Mouse (Mus musculus): ENCODE measurements around the gene Lpin3. TPM values are rescaled to one million over a fixed set of nuclear protein-coding genes. Genes with fewer than 3 reads are reported as not detected.

Gene Lpin3
- polyA plus RNA-seq (2012; ENCODE audit: low replicate concordance), result 0.16 and 0.34 TPM in 2 replicates

DNA sequence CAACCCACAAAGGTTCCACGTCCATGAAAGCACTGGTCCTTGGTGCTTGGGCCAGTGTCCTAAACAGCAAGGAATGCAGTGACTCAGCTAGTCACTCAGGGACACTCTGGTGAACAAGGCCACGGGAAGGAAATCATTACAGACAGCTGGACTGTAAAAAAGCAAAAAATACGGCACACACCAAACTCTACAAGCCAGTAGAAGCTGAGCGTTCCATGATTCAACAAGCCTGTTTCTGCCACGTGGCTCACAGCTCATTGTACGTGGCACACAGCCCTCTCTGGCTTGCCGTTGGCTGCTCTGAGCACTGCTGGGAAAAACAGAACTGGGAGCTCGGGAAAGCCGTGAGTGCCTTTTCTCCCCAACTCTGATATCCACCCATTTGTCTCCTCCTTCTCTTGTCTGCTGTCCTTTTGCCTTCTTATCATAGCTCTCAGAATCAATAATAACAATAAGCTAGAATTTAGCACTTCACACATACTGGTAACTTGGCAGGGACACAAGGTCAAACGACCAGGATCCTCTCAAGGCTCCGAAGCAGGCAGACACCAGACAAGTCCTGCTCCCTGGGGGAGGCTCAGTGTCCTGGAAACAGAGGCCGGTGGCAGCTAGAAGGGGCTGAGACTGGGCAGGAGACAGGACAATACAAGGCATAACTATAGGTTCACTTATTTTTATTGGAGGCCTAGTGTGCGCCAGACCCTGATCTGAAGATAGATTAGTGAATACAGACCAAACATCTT, at the start of gene Lpin3:
Lpin3 (plus strand) TSS at position 218 of the 743 bp plus-strand sequence.

DNA sequence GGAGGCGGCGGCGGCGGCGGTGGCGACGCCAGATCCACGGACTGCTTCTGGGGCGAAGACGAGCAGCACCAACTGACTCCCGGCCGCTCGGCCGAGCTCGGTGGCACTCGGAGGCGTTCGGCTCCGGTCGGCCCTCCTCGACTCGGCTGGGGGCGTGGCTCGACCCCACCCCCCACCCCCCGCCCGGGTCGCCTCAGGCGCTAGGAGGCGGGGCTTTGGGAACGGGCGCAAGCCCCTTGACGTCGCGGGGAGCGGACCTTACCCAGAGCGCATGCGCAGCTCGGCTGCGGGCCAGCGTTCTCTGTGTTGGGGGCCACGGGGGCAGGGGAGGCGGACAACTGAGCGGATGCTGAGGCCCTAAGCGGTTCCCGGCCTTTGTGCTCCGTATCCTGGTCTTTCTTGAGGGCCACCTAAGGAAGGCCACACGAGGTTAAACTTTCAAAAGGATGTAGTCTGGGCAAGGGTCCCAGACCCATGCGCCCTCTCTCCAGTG, 7.5 kb upstream of the Lpin3 start, which contains the start of gene Zhx3:
Zhx3 (minus strand) TSS at position 109 of the 493 bp plus-strand sequence.

DNA sequence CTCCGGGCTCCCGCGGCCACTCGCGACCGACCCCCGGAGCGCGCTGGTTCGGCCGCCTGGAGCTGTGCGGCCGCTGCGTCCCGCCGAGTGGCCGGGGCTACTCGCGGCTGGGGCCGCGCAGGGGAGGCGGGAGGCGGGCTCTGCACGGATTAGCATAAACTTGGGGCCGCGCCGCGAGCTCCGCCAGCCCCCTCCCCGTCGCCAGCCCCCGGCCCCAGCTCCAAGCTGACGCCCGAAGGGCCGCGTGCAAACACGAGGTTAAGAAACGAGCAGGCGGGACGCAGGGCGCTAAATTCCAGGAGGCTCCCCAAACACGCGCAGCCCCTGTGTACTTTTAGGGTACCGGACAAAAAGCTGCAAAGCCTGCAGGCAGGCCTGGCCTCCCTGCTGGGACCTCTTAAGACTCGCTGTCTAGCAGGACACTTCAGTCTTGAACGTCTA, 31.8 kb downstream of the Lpin3 start, which contains the start of gene Emilin3:
Emilin3 (minus strand) TSS at position 98 of the 441 bp plus-strand sequence.

Other genes starting within 250 kb of the Lpin3 start
- gene Top1, start 234.8 kb upstream of the Lpin3 start, polyA plus RNA-seq (2012; ENCODE audit: low replicate concordance), result 56.6 and 172 TPM in 2 replicates
- gene Plcg1, start 149.4 kb upstream of the Lpin3 start, polyA plus RNA-seq (2012; ENCODE audit: low replicate concordance), result 5.7 and 6.6 TPM in 2 replicates
- 2.7 TPM in 2 replicates for gene Zhx3, start 7.7 kb upstream of the Lpin3 start, polyA plus RNA-seq (2012; ENCODE audit: low replicate concordance)
- not detected in 2 replicates for gene Emilin3, start 31.7 kb downstream of the Lpin3 start, polyA plus RNA-seq (2012; ENCODE audit: low replicate concordance)
- 1.8 and 4.1 TPM in 2 replicates for gene Chd6, start 228.4 kb downstream of the Lpin3 start, polyA plus RNA-seq (2012; ENCODE audit: low replicate concordance)

Measured in leukemia stem cell, adult 10-12 weeks (primary cell).